Mouse (Mus musculus): Measurements from ENCODE around the gene Lyl1.

DNA sequence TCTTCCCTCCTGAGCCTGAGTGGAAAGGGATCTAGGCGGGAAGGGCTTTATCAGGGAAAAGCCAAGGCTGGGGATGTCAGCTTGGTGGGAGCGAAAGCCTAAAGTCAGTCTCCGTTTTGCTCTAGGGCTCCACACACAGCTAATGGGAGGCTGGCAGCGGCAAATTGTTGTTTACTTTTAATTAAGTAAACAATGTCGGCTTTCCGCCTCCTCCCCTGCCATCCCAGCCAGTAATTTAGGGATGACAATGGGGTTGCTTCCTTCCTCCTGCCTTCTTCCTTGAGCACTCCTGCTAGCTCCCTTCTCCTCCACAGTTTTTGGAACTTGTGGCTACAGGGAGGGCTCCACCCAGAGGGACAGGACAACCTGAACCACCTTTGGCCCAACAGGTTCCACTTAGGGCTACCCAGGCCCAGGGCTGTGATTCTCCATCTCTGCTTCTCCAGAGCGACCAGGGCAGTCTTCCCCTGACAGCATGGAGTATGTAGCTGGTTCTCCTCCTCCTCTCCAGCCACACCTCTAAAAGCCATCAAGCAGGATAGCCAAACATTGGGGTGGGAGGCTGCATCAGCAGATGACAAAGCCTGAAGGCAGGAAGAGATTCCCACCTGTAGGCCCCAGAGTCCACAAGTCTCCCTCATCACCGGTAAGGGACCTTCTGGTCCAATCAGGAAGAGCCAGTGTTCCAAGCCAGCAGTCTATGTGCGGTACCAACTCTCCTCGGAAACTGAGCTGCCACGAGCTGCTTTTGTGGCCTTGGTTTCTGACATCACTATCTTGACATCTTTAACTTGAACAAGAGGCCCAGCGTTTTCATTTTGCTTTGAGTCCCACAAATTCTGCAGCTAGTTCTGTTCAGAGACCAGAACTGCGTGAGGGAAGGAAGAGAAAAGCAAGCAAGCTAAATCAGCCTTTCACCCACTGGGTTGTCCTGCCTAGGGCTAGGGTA is 39.9 kb downstream of the Lyl1 start:
- TF ChIP-seq POLR2A (IDR thresholded peaks at IDR 0.05; ENCODE audit: low read depth, low read length) (no peak), CTCF (IDR thresholded peaks at IDR 0.05; ENCODE audit: extremely low read depth, insufficient read length, insufficient replicate concordance, low read depth, low read length) (no peak)
